Mouse (Mus musculus): ENCODE measurements around the gene Clec9a.

Gene Clec9a

GRCm38 (mm10) chr6:129423734-129424072 is 15.0 kb downstream of the Clec9a start:
- DNase-seq (ENCODE audit: low spot score in 2 of 2), result peak; percentile 54 to 58

GRCm38 (mm10) chr6:129425217-129425616 is 16.6 kb downstream of the Clec9a start:
- no peak for DNase-seq (ENCODE audit: low spot score in 2 of 2)

- no peak for DNase-seq (ENCODE audit: low spot score in 2 of 2)
Observed at GRCm38 (mm10) chr6:129425812-129426211, 17.1 kb downstream of the Clec9a start.

- no peak for DNase-seq (ENCODE audit: low spot score in 2 of 2)
Observed at GRCm38 (mm10) chr6:129427281-129427680, 18.6 kb downstream of the Clec9a start.

- no peak for DNase-seq (ENCODE audit: low spot score in 2 of 2)
Observed at GRCm38 (mm10) chr6:129434239-129434638, 25.6 kb downstream of the Clec9a start.

- no peak for DNase-seq (ENCODE audit: low spot score in 2 of 2)
Observed at GRCm38 (mm10) chr6:129436025-129436424, 27.4 kb downstream of the Clec9a start.

GRCm38 (mm10) chr6:129438033-129438432 is 29.4 kb downstream of the Clec9a start:
- DNase-seq (ENCODE audit: low spot score in 2 of 2), result no peak

GRCm38 (mm10) chr6:129449743-129450142 is 41.1 kb downstream of the Clec9a start:
- no peak for DNase-seq (ENCODE audit: low spot score in 2 of 2)

GRCm38 (mm10) chr6:129451411-129452039 is 42.9 kb downstream of the Clec9a start, which contains the start of gene Clec1a:
TSS of gene Clec1a (minus strand) at chr6:129452000.
- DNase-seq (ENCODE audit: low spot score in 2 of 2), result no peak

- no peak for DNase-seq (ENCODE audit: low spot score in 2 of 2)
Observed at GRCm38 (mm10) chr6:129471386-129471785, 62.7 kb downstream of the Clec9a start.

- no peak for DNase-seq (ENCODE audit: low spot score in 2 of 2)
Observed at GRCm38 (mm10) chr6:129472627-129473026, 64.0 kb downstream of the Clec9a start.

Measured in frontal cortex, postnatal 25 days (tissue).